Mouse (Mus musculus): Measurements from ENCODE around the gene Prm2. TPM values are rescaled to one million over a fixed set of nuclear protein-coding genes. Genes with fewer than 3 reads are reported as not detected.
A peak's percentile ranks its signal among the peaks of the same experiment; 100 is the strongest.

Gene Prm2
- total RNA-seq, 2 experiments from 2014 or later: not detected

GRCm38 (mm10) chr16:10777579-10778160, 18.3 kb downstream of the Prm2 start:
- DNase-seq (ENCODE audit: low spot score in 2 of 2): no peak

DNA sequence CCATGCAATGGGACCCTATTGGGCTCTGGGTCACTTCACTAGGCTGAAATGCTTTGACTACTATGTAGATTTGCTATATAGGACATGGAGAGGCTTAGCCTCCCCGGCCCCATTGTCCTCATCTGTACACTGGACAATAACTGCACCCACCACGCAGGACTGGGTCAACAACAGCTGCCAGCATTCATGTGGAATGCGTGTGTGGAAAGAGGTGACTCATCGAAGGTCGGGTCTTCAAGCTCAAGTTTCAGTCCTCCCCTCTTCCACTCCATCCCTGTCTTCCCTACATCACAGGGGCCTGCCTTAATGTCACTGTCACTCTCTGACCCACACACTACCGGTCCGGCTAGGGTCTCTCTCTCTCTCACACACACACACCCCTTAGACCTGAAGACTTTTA, 19.6 kb downstream of the Prm2 start:
- DNase-seq (ENCODE audit: low spot score in 2 of 2): no peak

GRCm38 (mm10) chr16:10774726-10775125, 21.2 kb downstream of the Prm2 start:
- no peak for DNase-seq (ENCODE audit: low spot score in 2 of 2)

DNA sequence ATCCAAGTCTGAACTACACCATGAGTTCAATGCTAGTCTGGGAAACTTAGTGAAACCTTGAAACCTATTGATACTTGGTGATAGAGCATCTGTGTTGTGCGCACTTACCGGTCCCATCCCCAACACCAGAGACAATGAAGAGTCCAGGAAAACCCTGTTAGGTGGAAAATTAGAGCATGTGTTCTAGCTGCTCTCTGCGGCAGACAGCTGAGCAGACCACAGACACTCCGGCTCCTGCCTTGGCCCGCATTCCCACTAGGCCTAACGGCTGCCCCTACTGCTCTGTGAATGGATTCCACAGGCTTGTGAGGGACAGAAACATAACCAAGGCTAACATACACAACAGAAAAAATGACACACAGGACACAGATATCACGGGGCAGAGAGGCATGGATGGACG, 22.4 kb downstream of the Prm2 start:
- no peak for DNase-seq (ENCODE audit: low spot score in 2 of 2)

- no peak for DNase-seq (ENCODE audit: low spot score in 2 of 2)
These were observed 24.0 kb downstream of the Prm2 start for GRCm38 (mm10) chr16:10771769-10772510.

DNA sequence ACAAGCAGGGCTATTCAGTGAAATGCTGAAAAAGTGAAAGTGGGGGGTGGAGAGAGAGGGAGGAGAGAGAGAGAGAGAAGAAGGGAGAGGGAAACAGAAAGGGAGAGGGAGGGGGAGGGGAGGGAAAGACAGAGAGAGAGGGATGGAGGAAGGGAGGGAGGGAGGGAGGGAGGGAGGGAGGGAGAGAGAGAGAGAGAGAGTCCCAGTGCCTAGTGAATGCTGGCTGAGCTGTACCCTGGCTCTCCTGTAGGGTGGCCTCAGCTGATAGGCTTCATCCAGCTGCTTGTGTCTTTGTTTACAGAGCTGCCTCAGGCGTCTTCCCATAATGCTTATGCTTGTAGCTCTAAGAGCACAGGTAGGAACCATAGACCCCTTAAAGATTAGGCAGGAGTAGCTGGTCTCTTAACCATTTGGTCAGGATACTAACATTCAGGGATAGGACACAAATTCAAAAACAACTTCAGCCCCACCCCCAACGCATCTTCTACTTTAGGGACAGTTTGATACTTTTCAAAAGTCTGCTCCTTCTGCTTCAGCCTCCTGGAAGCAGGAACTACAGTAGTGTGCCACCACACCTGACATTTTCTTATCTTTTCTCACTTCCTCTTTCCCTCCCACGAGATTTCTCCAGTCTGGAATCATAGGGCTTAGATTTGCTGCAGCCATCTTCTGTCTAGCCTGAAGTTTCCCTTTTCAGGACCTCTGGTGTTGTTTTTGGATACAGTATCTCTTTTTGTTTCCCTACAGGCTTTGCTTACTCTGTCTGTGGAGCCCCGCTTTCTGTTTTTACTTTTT, 25.2 kb downstream of the Prm2 start:
- DNase-seq (ENCODE audit: low spot score in 2 of 2): no peak

- DNase-seq (ENCODE audit: low spot score in 2 of 2): no peak
These were observed 26.3 kb downstream of the Prm2 start for GRCm38 (mm10) chr16:10769661-10770060.

GRCm38 (mm10) chr16:10768821-10769220, 27.1 kb downstream of the Prm2 start:
- no peak for DNase-seq (ENCODE audit: low spot score in 2 of 2)

- peak; percentile 21 to 64 for DNase-seq (ENCODE audit: low spot score in 2 of 2)
These were observed 28.8 kb downstream of the Prm2 start for GRCm38 (mm10) chr16:10767158-10767557.

- DNase-seq (ENCODE audit: low spot score in 2 of 2): no peak
These were observed 31.6 kb downstream of the Prm2 start for GRCm38 (mm10) chr16:10764323-10764722.

DNA sequence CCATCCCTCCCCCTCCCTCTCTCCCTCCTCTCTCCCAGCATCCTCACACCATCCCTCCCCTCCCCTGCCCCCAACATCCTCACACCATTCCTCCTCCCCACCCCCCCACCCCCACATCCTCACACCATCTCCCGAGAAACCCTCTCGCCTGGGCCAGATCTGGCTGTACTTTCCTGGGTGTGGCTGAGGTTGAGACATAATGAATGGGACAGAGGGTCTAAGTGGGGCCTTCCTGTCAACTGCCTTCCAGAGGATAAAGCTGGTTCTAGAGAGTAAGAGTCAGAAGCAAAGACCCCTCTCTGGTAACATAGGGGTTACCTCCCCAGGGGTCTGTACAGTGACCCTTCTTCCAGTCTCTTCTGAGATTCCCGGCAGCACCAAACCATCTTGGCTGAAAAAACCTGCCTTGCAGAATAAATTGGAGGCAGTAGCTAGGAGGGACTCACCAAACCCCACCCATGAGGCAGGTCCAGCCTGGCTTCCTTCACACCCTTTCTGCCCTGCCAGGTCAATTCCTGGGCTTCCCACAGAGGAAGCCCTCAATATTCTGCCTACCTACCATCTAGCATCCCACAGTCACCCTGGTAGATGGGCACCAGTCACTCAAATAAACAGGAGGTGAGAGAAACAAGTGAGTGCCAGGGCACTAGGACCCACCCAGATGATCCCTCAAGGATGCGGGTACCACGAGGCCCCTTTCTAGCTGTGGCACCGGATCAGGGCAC, 32.2 kb downstream of the Prm2 start:
- no peak for DNase-seq (ENCODE audit: low spot score in 2 of 2)

GRCm38 (mm10) chr16:10762569-10763180, 33.3 kb downstream of the Prm2 start:
- no peak for DNase-seq (ENCODE audit: low spot score in 2 of 2)

GRCm38 (mm10) chr16:10761182-10761581, 34.8 kb downstream of the Prm2 start:
- no peak for DNase-seq (ENCODE audit: low spot score in 2 of 2)

DNA sequence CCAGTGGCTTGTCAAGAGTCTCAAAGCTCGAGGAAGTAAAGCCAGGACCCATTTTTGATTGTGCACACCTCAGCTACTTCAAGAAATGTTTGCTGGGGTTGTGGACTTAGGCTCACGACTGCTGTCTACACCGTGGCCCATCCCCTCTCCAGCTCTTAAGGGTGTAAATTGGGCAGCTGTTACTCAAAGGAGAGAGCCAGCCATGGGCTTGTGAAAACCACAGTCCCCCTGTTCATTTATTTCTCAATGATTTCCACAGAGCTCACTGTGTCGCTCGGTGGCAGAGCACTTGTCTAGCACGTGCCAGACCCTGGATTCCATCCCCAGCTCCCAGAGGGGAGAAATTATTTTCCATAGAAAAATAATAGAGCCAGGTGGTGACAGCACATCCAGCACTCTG, 39.8 kb downstream of the Prm2 start:
- no peak for DNase-seq (ENCODE audit: low spot score in 2 of 2)

DNA sequence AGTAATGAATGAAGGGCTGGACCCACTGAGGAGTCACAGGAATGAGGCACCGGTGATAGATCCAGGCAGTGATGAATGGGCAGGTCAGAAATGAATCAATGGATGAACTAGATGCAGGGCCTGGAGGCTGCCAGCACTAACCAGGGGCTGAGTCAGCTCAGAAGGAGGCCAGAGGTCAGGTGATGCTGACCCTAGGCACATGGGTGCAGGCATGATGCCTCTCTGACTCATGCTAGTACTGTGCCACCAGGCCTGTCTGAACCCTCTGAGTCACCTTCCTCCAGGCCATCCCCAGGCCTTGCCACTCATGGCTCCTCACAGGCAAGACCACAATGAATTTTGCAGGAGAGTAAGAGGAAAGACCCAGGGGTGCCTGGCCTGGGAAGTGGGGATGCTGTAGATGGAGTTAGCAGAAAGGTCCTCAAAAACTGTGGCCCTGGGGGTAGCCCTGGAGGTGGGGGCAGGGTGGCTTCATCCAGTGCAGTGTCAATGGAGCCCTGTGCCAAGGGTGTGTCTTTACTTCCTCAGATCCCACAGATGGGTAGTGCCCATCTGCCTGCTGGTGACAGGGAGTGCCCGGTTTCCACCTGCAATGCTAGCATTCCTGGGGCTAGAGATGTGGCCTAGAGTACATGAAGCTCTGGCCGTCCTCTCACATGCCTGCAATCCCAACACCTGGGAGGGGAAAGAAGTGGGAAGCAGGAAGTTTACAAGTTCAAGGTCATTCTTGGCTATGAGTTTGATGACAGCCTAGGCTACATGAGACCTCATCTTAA, 41.2 kb downstream of the Prm2 start:
- no peak for DNase-seq (ENCODE audit: low spot score in 2 of 2)

DNA sequence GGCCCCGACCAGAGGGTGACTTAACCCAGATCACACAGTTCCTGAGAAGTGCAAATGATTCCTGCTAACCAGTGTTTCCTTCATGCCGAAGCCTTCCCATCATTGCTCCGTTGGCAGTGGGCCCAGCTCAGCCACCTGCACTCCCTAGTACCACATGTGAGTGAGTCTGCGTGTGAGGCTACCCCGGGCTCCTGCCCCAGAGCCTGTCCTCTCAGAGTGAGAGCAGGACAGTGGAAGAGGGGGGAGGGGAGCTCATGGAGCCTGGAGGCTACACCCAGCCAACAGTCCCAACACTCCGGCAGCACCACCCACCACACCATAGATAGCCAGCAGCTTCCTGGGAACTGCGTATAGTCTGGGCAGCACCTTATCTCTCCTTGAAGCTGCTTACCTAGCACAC, 46.1 kb downstream of the Prm2 start:
- DNase-seq (ENCODE audit: low spot score in 2 of 2): peak; percentile 19 to 36

- no peak for DNase-seq (ENCODE audit: low spot score in 2 of 2)
These were observed 46.7 kb downstream of the Prm2 start for GRCm38 (mm10) chr16:10749226-10749625.
